Mouse (Mus musculus) hindlimb bud, embryonic 11.5 days (tissue): ENCODE measurements around the gene Plrg1.
A peak's percentile ranks its signal among the peaks of the same experiment; 100 is the strongest.

Source experiments
- DNase-seq: peaks from one replicate; pipeline ENCODE4 v3.0.0-alpha.2; 2012; ENCODE audit warnings: low read depth, low spot score; ENCODE audit errors: extremely low spot score

Plrg1 gene

DNA sequence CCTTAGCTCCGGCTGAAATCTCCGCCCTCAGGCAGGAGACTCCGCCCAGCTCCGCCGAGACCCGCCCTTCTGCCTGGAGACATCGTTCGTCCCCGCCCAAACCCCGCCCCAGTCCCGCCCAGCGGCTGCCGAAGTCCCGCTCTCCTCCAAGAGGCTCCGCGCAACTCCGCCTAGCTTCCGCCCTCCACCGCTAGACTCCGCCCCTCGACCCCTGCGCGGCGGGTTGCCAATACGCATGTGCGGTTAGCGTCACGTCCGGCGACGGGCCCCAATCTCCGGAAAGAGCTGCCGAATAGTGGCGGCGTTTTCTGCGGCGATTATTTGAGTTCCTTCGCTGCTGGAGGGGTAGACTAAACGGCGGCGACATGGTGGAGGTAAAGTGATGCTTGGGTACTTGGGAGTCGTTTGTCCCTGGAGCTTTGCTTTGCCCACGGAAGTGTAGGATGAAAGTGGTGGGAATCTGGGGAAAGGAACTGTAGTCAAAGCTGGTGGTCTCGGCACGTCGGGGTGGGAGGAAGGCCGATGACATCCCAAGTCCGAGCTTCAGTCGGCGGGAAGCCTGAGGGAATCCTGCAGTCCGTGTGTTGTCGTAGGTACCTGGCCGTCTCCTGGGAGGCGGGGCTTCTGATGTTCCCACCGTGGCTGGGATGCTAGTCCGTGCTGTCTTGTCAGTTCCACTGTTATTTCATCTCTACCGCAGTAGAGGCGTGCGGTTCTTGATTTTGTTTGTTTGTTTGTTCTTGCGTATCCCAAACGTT is at the start of gene Plrg1:
Gene Plrg1, plus strand, starts transcription at position 242 of the 758 bp plus-strand sequence.
- peak; percentile 66 for DNase-seq

DNA sequence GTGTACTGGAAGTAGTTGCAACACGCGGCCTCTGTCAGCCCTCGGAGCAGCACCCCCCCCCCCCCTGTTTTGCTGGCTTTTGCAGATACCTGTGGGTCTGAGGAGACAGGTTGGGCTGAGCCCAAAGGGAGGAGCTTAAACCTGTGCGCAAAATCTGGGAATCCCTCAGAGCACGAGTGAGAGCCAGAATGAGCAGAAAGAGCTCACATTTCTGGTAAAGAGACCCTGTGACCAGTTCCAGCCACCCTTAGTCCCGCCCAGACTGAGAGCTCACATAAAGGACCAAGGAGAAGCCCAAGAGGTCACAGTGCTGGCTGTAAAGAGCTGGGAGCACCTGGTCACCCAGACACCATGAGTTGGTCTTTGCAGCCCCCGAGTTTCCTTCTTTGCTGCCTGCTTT is 47.8 kb upstream of the Plrg1 start, which contains the start of gene Fgg:
Gene Fgg, plus strand, starts transcription at position 168 of the 400 bp plus-strand sequence.
- no peak for DNase-seq

DNA sequence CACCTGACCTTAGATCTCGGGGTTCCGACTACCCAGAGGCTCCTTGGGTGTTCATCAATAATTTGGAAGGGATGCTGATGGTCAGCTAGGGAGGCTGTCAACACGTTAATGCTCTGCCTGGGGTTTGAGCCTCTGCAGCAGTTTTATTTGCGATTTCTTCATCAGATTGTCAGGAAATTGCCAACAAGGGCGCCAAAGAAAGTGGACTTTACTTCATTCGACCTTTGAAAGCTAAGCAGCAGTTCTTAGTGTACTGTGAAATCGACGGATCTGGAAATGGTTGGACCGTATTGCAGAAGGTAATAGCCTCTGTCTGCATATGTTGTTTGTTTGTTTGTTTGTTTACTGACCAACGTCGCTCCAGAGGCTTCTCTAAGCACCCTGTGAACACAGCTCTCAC is 45.0 kb upstream of the Plrg1 start:
- no peak for DNase-seq

GRCm38 (mm10) chr3:83011136-83011535 is 44.2 kb upstream of the Plrg1 start:
- no peak for DNase-seq

- no peak for DNase-seq
Observed at GRCm38 (mm10) chr3:83011565-83011964, 43.8 kb upstream of the Plrg1 start.

- no peak for DNase-seq
Observed at GRCm38 (mm10) chr3:83012636-83013035, 42.7 kb upstream of the Plrg1 start.

DNA sequence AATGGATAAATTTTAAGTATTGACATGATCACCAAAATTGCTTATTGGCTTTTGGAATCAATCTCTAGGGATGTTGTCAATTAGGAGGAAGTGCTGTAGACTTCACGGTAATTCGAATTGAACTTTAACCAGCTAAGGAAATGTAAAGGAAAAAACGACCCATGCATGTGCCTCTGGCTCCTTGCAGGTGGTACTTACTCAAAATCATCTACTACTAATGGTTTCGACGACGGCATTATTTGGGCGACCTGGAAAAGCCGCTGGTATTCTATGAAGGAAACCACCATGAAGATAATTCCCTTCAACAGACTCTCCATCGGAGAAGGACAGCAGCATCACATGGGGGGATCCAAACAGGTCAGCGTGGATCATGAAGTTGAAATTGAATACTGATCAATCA is 41.4 kb upstream of the Plrg1 start:
- DNase-seq = no peak

DNA sequence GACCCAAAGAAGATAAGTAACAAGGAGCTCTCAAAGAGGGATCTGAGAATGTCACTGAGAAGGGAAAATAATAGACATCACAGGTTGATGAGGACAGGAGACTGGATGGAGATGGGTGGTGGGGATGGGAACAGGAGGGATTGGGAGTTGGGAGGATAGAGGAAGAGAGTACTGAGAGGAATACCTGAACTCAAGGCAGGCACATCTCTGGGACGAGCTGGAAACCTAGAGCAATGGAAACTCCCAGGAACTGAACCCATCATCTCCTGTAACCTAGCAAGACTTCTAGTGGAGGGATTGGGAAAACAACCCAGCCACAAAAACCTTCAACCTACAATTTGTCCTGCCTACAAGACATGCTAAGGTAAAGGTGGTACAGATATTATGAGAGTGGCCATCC is 39.1 kb upstream of the Plrg1 start:
- no peak for DNase-seq

GRCm38 (mm10) chr3:83020387-83020786 is 34.9 kb upstream of the Plrg1 start:
- DNase-seq = no peak

DNA sequence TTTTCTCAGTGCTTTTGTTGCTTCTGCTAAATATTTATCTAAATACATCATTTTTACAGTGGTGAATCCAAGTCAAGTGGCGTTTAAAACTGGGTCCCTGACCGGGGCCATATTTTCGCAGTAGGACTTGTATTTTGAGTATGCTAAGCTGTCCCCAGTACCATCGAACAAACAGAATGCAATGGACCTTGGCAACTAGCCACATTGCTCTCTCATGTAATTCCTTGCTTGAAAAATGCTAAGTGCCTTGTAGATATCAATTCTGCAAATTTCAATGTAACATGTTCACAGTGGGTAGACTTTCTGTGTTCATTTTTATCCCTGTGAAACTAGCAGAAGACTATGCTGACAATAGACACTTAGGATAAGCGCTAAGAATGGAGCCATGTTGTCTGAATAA is 34.1 kb upstream of the Plrg1 start:
- DNase-seq = no peak

DNA sequence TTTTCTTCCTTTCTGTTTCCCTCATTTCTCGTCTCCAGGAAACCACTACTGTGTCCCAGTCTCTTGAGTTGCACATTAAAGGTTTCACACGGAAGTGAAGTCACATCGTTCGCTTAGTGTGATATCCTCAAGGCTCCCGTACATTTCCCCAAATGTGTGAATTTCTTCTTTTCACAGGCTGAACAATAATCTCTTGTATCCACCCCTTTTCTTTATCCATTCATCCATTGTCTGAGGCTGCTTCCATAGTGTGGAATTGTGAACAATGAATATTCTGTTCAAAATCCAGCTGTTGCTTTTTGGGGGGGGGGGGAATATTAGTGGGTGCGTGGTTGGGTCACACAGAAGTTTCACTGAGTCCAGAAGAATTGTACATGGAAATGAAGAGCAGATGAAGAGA is 30.3 kb upstream of the Plrg1 start:
- DNase-seq = no peak

DNA sequence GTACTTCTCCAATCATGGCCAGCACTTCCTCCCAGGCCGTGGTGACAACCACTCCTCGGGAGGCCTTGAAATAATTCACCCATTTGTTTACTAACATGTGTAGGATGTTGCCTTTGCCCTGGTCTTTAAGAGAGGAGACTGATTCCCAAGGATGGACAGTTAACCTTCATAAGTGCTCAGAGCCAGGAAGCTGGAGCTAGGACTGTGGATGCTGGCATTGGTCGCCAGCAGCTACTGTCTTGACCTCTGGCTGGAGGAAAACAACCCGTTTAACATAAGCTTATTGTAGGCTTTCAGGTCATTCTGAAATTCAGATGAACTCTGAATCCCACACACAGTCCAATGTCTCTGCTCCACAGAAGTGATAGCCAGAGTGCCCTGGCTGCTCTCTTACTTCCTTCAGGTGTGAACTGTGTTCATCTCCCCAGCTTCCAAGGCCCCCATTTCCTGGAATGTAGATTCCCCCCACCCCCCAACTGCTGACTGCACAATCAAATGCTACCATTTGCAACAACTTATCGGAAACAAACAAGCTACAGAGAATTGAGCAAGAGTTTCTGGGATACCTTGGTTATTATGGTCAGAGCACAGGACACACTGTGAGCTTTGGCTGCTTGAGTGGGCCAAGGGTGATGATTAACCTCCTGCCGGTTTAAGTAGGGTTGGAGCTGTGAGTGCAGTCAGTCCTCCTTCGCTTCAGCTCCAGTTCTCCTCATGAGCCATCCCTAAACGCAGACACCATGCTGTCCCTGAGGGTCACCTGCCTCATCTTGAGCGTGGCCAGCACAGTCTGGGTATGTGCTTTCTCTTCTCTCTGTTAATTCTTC is 29.6 kb upstream of the Plrg1 start, which contains the start of gene Fga:
Gene Fga, plus strand, starts transcription at position 602 of the 827 bp plus-strand sequence.
- DNase-seq = no peak

- DNase-seq = no peak
Observed at GRCm38 (mm10) chr3:83027546-83028251, 27.6 kb upstream of the Plrg1 start.

DNA sequence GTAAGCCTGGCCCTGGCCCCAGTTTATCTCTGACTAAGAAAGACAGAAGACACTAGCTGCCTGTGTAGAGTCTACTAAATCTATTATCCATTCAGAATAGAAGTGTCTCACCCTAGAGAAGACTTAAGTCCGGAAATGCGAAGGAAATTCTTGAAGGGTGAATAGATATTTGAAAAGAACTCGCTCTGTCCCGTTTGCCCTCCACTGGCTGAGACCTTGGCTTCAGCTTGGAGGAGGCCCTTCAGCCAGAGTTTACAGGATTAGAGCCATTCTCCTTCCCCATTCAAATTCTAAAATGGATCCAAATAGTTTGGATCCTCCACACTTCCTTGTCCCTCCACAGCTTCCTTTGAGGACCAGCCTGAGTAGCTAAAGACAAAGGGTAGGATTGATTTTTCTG is 25.0 kb upstream of the Plrg1 start:
- DNase-seq = no peak

GRCm38 (mm10) chr3:83032746-83033308 is 22.5 kb upstream of the Plrg1 start:
- DNase-seq = no peak

DNA sequence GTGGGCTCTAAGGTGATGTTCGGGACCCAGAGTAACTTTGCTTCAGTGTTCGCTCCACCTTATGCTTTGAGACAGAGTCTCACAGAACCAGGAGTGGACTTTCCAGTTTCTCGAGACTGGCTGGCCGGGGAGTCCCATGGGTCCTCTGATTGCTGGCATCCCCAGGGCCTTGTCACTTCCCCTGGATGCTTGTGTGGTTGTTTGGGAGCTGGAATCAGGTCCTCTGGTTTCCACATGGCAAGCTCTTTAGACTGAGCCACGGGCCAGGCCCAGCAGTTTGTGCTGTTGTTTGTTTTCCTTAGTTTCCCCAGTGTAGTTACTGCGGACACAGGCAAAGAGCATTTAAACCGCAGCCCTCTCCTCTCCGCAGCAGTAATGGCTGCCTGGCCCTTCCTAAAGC is 21.5 kb upstream of the Plrg1 start:
- no peak for DNase-seq

DNA sequence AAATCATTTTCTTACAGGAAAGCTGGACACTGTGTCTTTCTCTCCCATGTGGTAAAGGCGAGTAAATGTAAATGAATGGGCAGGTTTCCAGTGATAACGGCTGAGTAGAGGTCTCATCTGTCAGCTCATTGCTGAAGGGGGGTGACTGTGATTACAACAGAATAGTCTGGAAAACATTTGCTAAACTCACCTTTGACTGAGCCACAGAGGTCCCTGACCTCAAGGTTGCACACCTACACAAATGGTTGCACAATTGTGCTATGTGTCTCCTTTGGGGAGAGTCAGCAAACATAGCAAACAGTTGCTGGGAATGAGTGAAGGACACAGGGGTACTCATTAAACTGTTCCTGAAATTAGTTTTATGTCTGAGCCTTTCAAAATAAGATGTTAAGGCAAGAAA is 16.5 kb upstream of the Plrg1 start:
- no peak for DNase-seq

- DNase-seq = no peak
Observed at GRCm38 (mm10) chr3:83039666-83040065, 15.7 kb upstream of the Plrg1 start.

GRCm38 (mm10) chr3:83042451-83042850 is 12.9 kb upstream of the Plrg1 start:
- DNase-seq = no peak

DNA sequence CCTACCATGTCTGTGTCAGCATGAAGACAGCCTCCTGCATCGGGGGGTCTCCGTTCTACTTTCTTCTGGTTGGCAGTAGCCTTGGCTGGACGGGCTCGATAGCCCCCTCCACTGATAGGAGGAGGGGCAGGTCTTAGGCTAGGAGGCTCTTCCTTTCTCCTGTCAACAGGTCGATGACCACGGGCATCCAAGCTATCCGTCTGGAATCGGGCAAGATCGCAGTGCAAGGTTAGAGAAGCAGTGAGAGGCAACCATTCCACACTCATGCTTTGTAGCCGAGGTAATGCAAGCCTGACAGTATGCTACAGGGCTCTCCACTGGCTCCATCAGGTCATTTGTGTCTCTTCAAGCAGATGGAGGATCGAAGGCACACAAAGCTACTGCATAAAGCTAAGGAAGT is 8.7 kb upstream of the Plrg1 start:
- DNase-seq = no peak

DNA sequence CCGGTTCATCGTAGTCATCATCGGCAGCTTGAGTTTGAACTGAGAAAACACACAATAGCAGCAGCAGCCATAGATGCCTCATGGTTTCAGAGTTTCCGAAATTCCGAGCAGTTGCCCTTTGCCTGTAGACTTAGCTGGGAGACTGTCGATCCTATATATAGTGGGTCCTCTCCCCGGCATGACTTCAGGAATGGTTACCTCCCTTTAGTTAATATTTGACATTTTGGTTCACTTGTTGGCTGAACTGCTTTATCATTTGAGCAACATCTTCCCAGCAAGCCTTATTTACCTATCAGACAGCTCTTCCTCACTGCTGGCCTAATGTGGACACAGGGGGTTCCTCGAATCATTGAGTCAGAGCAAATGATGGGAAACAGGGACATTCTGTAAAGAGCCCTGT is 5.6 kb upstream of the Plrg1 start, which contains the start of gene Fgb:
Gene Fgb, minus strand, starts transcription at position 184 of the 400 bp plus-strand sequence.
- no peak for DNase-seq
